Mouse (Mus musculus): ENCODE data around the gene Abcg4.

DNA sequence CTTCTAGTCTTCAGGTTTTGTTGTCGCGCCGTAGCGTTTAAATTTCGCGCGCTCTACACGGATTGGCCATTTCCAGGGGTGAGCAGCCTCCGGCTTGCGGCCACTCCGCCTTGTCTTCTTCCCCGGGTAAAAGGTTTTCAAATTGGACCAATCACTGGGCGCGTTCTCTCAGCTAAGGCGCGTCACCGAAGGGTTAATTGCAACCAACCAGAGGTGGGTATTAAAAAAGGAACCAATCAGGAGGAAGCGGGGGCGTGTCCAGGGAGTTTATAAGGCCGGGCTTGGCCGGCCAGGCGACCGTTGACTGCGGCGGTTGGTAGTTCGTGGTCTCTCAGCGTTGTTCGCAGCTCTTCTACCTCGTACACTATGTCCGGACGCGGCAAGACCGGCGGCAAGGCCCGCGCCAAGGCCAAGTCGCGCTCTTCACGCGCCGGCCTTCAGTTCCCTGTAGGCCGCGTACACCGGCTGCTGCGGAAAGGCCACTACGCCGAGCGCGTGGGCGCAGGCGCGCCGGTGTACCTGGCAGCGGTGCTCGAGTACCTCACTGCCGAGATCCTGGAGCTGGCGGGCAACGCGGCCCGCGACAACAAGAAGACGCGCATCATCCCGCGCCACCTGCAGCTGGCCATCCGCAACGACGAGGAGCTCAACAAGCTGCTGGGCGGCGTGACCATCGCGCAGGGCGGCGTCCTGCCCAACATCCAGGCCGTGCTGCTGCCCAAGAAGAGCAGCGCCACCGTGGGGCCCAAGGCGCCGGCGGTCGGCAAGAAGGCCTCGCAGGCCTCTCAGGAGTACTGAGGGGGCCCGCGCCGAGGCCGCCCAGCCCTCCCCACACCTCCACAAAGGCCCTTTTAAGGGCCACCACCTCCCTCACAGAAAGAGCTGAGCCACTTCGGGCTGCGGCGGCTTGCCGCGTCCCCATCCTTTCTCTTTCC is 46.2 kb upstream of the Abcg4 start, which contains the start of gene H2afx:
- 0 out of 2 replicates have a peak, but pooled peaks have one; percentile 1 for TF ChIP-seq CTCF (IDR thresholded peaks at IDR 0.05; ENCODE audit: extremely low read depth, insufficient read depth, insufficient read length, insufficient replicate concordance)
- peak; percentile 99 for TF ChIP-seq POLR2A (IDR thresholded peaks at IDR 0.05; ENCODE audit: low read depth, low read length)
